Mouse (Mus musculus): ENCODE data around the gene Trip6. TPM values are rescaled to one million over a fixed set of nuclear protein-coding genes. Genes with fewer than 3 reads are reported as not detected.

Gene Trip6
- polyA plus RNA-seq, 1 experiment from 2014 or later: 155 TPM

GRCm38 (mm10) chr5:137277360-137278342 is 36.6 kb downstream of the Trip6 start:
- TF ChIP-seq CTCF (IDR thresholded peaks at IDR 0.05): peak; percentile 58
- no peak for DNase-seq (ENCODE audit: low read depth, low spot score)
- H3K27me3 ChIP-seq: peaks cover 22% of the 10 kb centered on the region
- CTCF ChIA-PET: interaction anchor here (0.9 to 1.2 kb wide), 5 partner anchors 8 to 162 kb away, joined by 3 to 4 read pairs (median 3); partner anchors contain the start of gene Ufsp1
- peak; percentile 60 for ATAC-seq
- in situ Hi-C loops (cut with MboI; ENCODE audit: low pct_unique_long_range_greater_than_20kb): no loop called here
- POLR2A ChIA-PET: no interaction called here

GRCm38 (mm10) chr5:137268131-137268910 is 45.9 kb downstream of the Trip6 start:
- H3K27me3 ChIP-seq: peaks cover 15% of the 10 kb centered on the region
- CTCF ChIA-PET: no interaction called here
- in situ Hi-C loops (cut with MboI; ENCODE audit: low pct_unique_long_range_greater_than_20kb): no loop called here
- no peak for TF ChIP-seq CTCF (IDR thresholded peaks at IDR 0.05)
- DNase-seq (ENCODE audit: low read depth, low spot score) (no peak), ATAC-seq (no peak)
- POLR2A ChIA-PET: no interaction called here

GRCm38 (mm10) chr5:137264787-137265186 is 49.4 kb downstream of the Trip6 start:
- CTCF ChIA-PET: no interaction called here
- POLR2A ChIA-PET: no interaction called here

GRCm38 (mm10) chr5:137263897-137264720 is 50.1 kb downstream of the Trip6 start:
- in situ Hi-C loops (cut with MboI; ENCODE audit: low pct_unique_long_range_greater_than_20kb): no loop called here
- POLR2A ChIA-PET: no interaction called here
- ATAC-seq (no peak), DNase-seq (ENCODE audit: low read depth, low spot score) (no peak)
- TF ChIP-seq CTCF (IDR thresholded peaks at IDR 0.05): no peak
- H3K27me3 ChIP-seq: peaks cover 11% of the 10 kb centered on the region
- CTCF ChIA-PET: no interaction called here

More at GRCm38 (mm10) chr5:137264787-137265186, 49.4 kb downstream of the Trip6 start:
- DNase-seq (ENCODE audit: low read depth, low spot score) (no peak), ATAC-seq (no peak)
- no peak for TF ChIP-seq CTCF (IDR thresholded peaks at IDR 0.05)
- in situ Hi-C loops (cut with MboI; ENCODE audit: low pct_unique_long_range_greater_than_20kb): no loop called here
- peaks cover 11% of the 10 kb centered on the region for H3K27me3 ChIP-seq

Other genes starting within 250 kb of the Trip6 start
- gene Serpine1, start 242.1 kb downstream of the Trip6 start, polyA plus RNA-seq (2021): 151 TPM
- gene Trim56, start 198.2 kb downstream of the Trip6 start, polyA plus RNA-seq (2021): 35.6 TPM
- not detected for gene Muc3, start 165.1 kb downstream of the Trip6 start, polyA plus RNA-seq (2021)
- not detected for gene Muc3a, start 102.0 kb downstream of the Trip6 start, polyA plus RNA-seq (2021)
- 1.8 TPM for gene Ache, start 26.9 kb downstream of the Trip6 start, polyA plus RNA-seq (2021)
- 13.0 TPM for gene Ufsp1, start 19.8 kb downstream of the Trip6 start, polyA plus RNA-seq (2021)
- gene Srrt, start 6.7 kb downstream of the Trip6 start, polyA plus RNA-seq (2021): 268 TPM
- gene Slc12a9, start 19.2 kb upstream of the Trip6 start, polyA plus RNA-seq (2021): 27.5 TPM
- gene Ephb4, start 35.7 kb upstream of the Trip6 start, polyA plus RNA-seq (2021): 109 TPM
- gene Zan, start 162.7 kb upstream of the Trip6 start, polyA plus RNA-seq (2021): 7.9 TPM
- 43.2 TPM for gene Pop7, start 188.1 kb upstream of the Trip6 start, polyA plus RNA-seq (2021)
- 55.9 TPM for gene Gigyf1, start 204.1 kb upstream of the Trip6 start, polyA plus RNA-seq (2021)
- not detected for gene Epo, start 218.8 kb upstream of the Trip6 start, polyA plus RNA-seq (2021)
- 963 TPM for gene Gnb2, start 219.1 kb upstream of the Trip6 start, polyA plus RNA-seq (2021)
- gene Actl6b, start 239.1 kb upstream of the Trip6 start, polyA plus RNA-seq (2021): not detected

Data from Patski (cell line).